Mouse (Mus musculus) left cerebral cortex, postnatal 25 days (tissue): ENCODE data around the gene Hexim2. TPM values are rescaled to one million over a fixed set of nuclear protein-coding genes. Genes with fewer than 3 reads are reported as not detected.

ENCODE experiments used
- total RNA-seq, 2 experiments: library from RNA; stranded (reverse); gene quantifications; 2 replicates each; pipeline ENCODE4 v1.2.3; 2021

Gene Hexim2
- total RNA-seq, 2 experiments from 2014 or later = 11.7 to 13.6 TPM

Other genes with a start within 250 kb of the Hexim2 start
- under 1 TPM in 1 of 2 experiments, not detected in 1; 0.27 TPM for gene Fam187a, start 247.3 kb upstream of the Hexim2 start, total RNA-seq
- 100 to 1,000 TPM; 118 to 122 TPM for gene Gfap, start 231.5 kb upstream of the Hexim2 start, total RNA-seq
- under 1 TPM; 0.28 to 0.41 TPM for gene Kif18b, start 207.3 kb upstream of the Hexim2 start, total RNA-seq
- gene C1ql1, start 185.7 kb upstream of the Hexim2 start, total RNA-seq = 10 to 100 TPM; 16.4 to 17.4 TPM
- gene Nmt1, start 104.2 kb upstream of the Hexim2 start, total RNA-seq = 100 to 1,000 TPM; 122 to 124 TPM
- 10 to 100 TPM; 67.7 to 68.1 TPM for gene Dcakd, start 104.1 kb upstream of the Hexim2 start, total RNA-seq
- 10 to 100 TPM; 13.3 to 13.8 TPM for gene Plcd3, start 30.8 kb upstream of the Hexim2 start, total RNA-seq
- 10 to 100 TPM; 68.9 to 70.7 TPM for gene Acbd4, start 30.7 kb upstream of the Hexim2 start, total RNA-seq
- gene Hexim1, start 16.2 kb upstream of the Hexim2 start, total RNA-seq = 10 to 100 TPM; 46.5 to 50.8 TPM
- 100 to 1,000 TPM; 146 to 197 TPM for gene Fmnl1, start 38.7 kb downstream of the Hexim2 start, total RNA-seq
- gene 1700023F06Rik, start 76.1 kb downstream of the Hexim2 start, total RNA-seq = 1 to 10 TPM; 1.5 to 2.4 TPM
- gene Spata32, start 86.0 kb downstream of the Hexim2 start, total RNA-seq = 1 to 10 TPM; 1.3 to 1.4 TPM
- 1 to 10 TPM; 4.1 to 4.3 TPM for gene Map3k14, start 135.0 kb downstream of the Hexim2 start, total RNA-seq
- gene Arhgap27, start 231.3 kb downstream of the Hexim2 start, total RNA-seq = 10 to 100 TPM in 1 of 2 experiments, 1 to 10 TPM in 1; 7.9 to 12.4 TPM